Mouse (Mus musculus) ES-E14 (cell line): Measurements from ENCODE around the gene Pou6f1. TPM values are rescaled to one million over a fixed set of nuclear protein-coding genes. Genes with fewer than 3 reads are reported as not detected.
"Not testable (repeated sequence)": the region's sequence is repeated elsewhere in the genome, so short reads cannot be mapped to it uniquely, and the experiment has no call there.

Experiments
- DNase-seq: peaks from one replicate; pipeline ENCODE4 v3.0.0-alpha.2; 2013; ENCODE audit warnings: low read depth, low spot score
- H3K27ac ChIP-seq: 2 replicates; pipeline ENCODE4 v1.5.1; 2012; ENCODE audit warnings: low read depth, mild to moderate bottlenecking, low read length, moderate library complexity, mixed read lengths; ENCODE audit not compliant: poor library complexity, insufficient read depth, severe bottlenecking
- H3K36me3 ChIP-seq: 2 replicates; pipeline ENCODE4 v1.6.1; 2012; ENCODE audit warnings: mild to moderate bottlenecking, low read length, moderate library complexity, mixed read lengths; ENCODE audit not compliant: control insufficient read depth, poor library complexity, insufficient read depth, severe bottlenecking
- H3K4me1 ChIP-seq, 2 experiments: fragments of 150-350 bp in 1 of 2; sonication (generic) in 1 of 2; 2 replicates each; pipeline ENCODE4 v1.6.1; 2012; ENCODE audit warnings: low read length in 2 of 2, mild to moderate bottlenecking in 1 of 2, mixed read lengths in 1 of 2; ENCODE audit not compliant: control insufficient read depth in 2 of 2, insufficient read depth in 2 of 2, poor library complexity in 1 of 2
- H3K4me3 ChIP-seq, 2 experiments: fragments of 150-350 bp in 1 of 2; sonication (generic) in 1 of 2; 2 replicates each; pipeline ENCODE4 v1.5.1; 2012; ENCODE audit warnings: low read length in 2 of 2, low read depth in 1 of 2, mild to moderate bottlenecking in 1 of 2, mixed read lengths in 1 of 2; ENCODE audit not compliant: insufficient read depth in 1 of 2, poor library complexity in 1 of 2, severe bottlenecking in 1 of 2
- H3K9ac ChIP-seq: 2 replicates; pipeline ENCODE4 v1.6.1; 2012; ENCODE audit warnings: low read depth, mild to moderate bottlenecking, low read length, mixed read lengths; ENCODE audit not compliant: poor library complexity, insufficient read depth, severe bottlenecking
- H3K9me3 ChIP-seq: fragments of 150-350 bp; sonication (generic); 2 replicates; pipeline ENCODE4 v1.6.1; 2012; ENCODE audit warnings: low read depth, mild to moderate bottlenecking, low read length; ENCODE audit not compliant: control insufficient read depth, insufficient read depth
- CHD2 ChIP-seq: IDR thresholded peaks from 2 replicates; pipeline ENCODE4 v1.6.1; 2014; ENCODE audit warnings: mild to moderate bottlenecking, low read depth, low read length, inconsistent platforms
- HCFC1 ChIP-seq: IDR thresholded peaks from 2 replicates; pipeline ENCODE4 v1.6.1; 2012; ENCODE audit warnings: low read length, inconsistent platforms, borderline replicate concordance; ENCODE audit not compliant: insufficient read depth
- MAFK ChIP-seq: IDR thresholded peaks from 2 replicates; pipeline ENCODE4 v1.6.1; 2014; ENCODE audit warnings: mild to moderate bottlenecking, low read depth, low read length, inconsistent platforms; ENCODE audit not compliant: insufficient read depth
- ZC3H11A ChIP-seq: IDR thresholded peaks from 2 replicates; pipeline ENCODE4 v1.6.1; 2012; ENCODE audit warnings: low read depth, mild to moderate bottlenecking, inconsistent platforms, low read length, borderline replicate concordance
- ZNF384 ChIP-seq: IDR thresholded peaks from 2 replicates; pipeline ENCODE4 v1.6.1; 2012; ENCODE audit warnings: low read depth, low read length, inconsistent platforms
- in situ Hi-C, 2 experiments: fragments of 600-800 bp; cut with MboI; formaldehyde crosslinking; loops; one replicate each; pipeline ENCODE4 v1.15.1; 2025; ENCODE audit warnings: low sequenced_read_pairs in 2 of 2, inconsistent platforms in 1 of 2; ENCODE audit not compliant: unreplicated experiment in 2 of 2
- total RNA-seq: library from RNA; depleted of rRNA; stranded (reverse); fragments of 300-350 nt; gene quantifications from 2 replicates; pipeline ENCODE4 v1.2.3, GENCODE M21; 2012

Pou6f1 gene
- total RNA-seq, 1 experiment, result 4.1 TPM

GRCm38 (mm10) chr15:100611951-100612350 lies 12.2 kb upstream of the Pou6f1 start:
- H3K36me3 ChIP-seq, result no peaks in the 10 kb centered on the region
- no peak overlapping the region for H3K4me3 ChIP-seq
- H3K9ac ChIP-seq, result no peak overlapping the region
- in situ Hi-C loops, result no loop called here
- H3K27ac ChIP-seq, result no peak overlapping the region
- no peak for DNase-seq
- no peaks in the 10 kb centered on the region for H3K9me3 ChIP-seq
- TF ChIP-seq HCFC1, result no peak
- peaks cover 3 to 4% of the 10 kb centered on the region in 2 experiments for H3K4me1 ChIP-seq

DNA sequence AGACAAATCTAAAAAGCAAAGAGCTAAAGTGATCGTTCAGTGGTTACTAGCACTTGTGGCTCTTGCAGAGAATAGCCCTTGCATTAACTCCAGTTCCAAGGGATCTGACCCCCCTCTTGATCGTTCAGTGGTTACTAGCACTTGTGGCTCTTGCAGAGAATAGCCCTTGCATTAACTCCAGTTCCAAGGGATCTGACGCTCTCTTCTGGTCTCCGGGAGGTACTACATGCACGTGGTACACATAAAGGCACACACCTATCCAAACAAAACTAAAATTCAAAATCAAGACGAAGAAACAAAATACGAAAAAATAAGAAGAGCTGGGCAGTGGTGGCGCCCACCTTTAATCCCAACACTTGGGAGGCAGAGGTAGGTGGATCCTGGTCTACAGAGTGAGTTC lies 6.9 kb upstream of the Pou6f1 start:
- in situ Hi-C loops, result not testable (repeated sequence)

GRCm38 (mm10) chr15:100601669-100602068 lies 1.9 kb upstream of the Pou6f1 start:
- no peak for TF ChIP-seq ZC3H11A
- TF ChIP-seq MAFK, result no peak
- TF ChIP-seq ZNF384, result no peak
- no peak for TF ChIP-seq CHD2
- no peak for TF ChIP-seq HCFC1
- peaks cover 4 to 12% of the 10 kb centered on the region in 2 experiments; a peak in 3 of 4 replicates for H3K4me1 ChIP-seq
- in situ Hi-C loops, result no loop called here
- no peak for DNase-seq
- no peak overlapping the region for H3K4me3 ChIP-seq
- no peaks in the 10 kb centered on the region for H3K9me3 ChIP-seq
- H3K9ac ChIP-seq, result no peak overlapping the region
- H3K27ac ChIP-seq, result no peak overlapping the region
- H3K36me3 ChIP-seq, result no peaks in the 10 kb centered on the region

More for the DNA sequence above, 6.9 kb upstream of the Pou6f1 start:
- H3K4me3 ChIP-seq, DNase-seq, H3K9ac ChIP-seq, H3K4me1 ChIP-seq, H3K9me3 ChIP-seq, H3K27ac ChIP-seq, H3K36me3 ChIP-seq: not testable (repeated sequence)

- no peak overlapping the region for H3K9ac ChIP-seq
- in situ Hi-C loops, result no loop called here
- peaks cover 4 to 12% of the 10 kb centered on the region in 2 experiments; a peak in 3 of 4 replicates for H3K4me1 ChIP-seq
- no peaks in the 10 kb centered on the region for H3K9me3 ChIP-seq
- no peaks in the 10 kb centered on the region for H3K36me3 ChIP-seq
- no peak overlapping the region for H3K27ac ChIP-seq
- H3K4me3 ChIP-seq, result peak overlapping the region in 1 of 2 experiments; percentile 7; a peak in 1 of 4 replicates
- no peak for DNase-seq
- TF ChIP-seq HCFC1, result no peak
- TF ChIP-seq CHD2, result no peak
- no peak for TF ChIP-seq MAFK
- no peak for TF ChIP-seq ZC3H11A
- no peak for TF ChIP-seq ZNF384
Measured at GRCm38 (mm10) chr15:100600696-100601272, 1.0 kb upstream of the Pou6f1 start.

- Histone ChIP-seq H3K9ac (0 out of 2 replicates have a peak overlapping the region, but pooled peaks have one; percentile 16), H3K36me3 (no peaks in the 10 kb centered on the region), H3K4me3 (peak overlapping the region; percentile 63 to 79), H3K9me3 (no peaks in the 10 kb centered on the region), H3K4me1 (peaks cover 4 to 12% of the 10 kb centered on the region in 2 experiments; a peak in 3 of 4 replicates), H3K27ac (no peak overlapping the region)
- TF ChIP-seq ZC3H11A (no peak), HCFC1 (no peak), MAFK (0 out of 2 replicates have a peak, but pooled peaks have one; percentile 7), CHD2 (no peak), ZNF384 (peak; percentile 66)
- DNase-seq, result no peak
- in situ Hi-C loops, result no loop called here
Measured at GRCm38 (mm10) chr15:100600047-100600695, 387 bp upstream of the Pou6f1 start.
